Mouse (Mus musculus) right cerebral cortex, postnatal 25 days (tissue): Measurements from ENCODE around the gene Nr2f2.
A peak's percentile ranks its signal among the peaks of the same experiment; 100 is the strongest.

ENCODE experiments used
- DNase-seq: peaks from one replicate; pipeline ENCODE4 v3.0.0; 2022

The Nr2f2 gene

GRCm38 (mm10) chr7:70331243-70332063 is 35.1 kb downstream of the Nr2f2 start:
- peak; percentile 38 for DNase-seq

GRCm38 (mm10) chr7:70330761-70331242 is 35.7 kb downstream of the Nr2f2 start:
- DNase-seq = peak; percentile 9

- DNase-seq = peak; percentile 9
Measured at GRCm38 (mm10) chr7:70330207-70330562, 36.4 kb downstream of the Nr2f2 start.

- no peak for DNase-seq
Measured at GRCm38 (mm10) chr7:70329521-70330206, 36.9 kb downstream of the Nr2f2 start.

- no peak for DNase-seq
Measured at GRCm38 (mm10) chr7:70329037-70329516, 37.5 kb downstream of the Nr2f2 start.

- DNase-seq = no peak
Measured at GRCm38 (mm10) chr7:70328206-70329036, 38.1 kb downstream of the Nr2f2 start.

GRCm38 (mm10) chr7:70327191-70327590 is 39.3 kb downstream of the Nr2f2 start:
- DNase-seq = no peak

- no peak for DNase-seq
Measured at GRCm38 (mm10) chr7:70326176-70327035, 40.1 kb downstream of the Nr2f2 start.

GRCm38 (mm10) chr7:70325381-70325780 is 41.2 kb downstream of the Nr2f2 start:
- peak; percentile 5 for DNase-seq

- DNase-seq = no peak
Measured at GRCm38 (mm10) chr7:70324541-70324940, 42.0 kb downstream of the Nr2f2 start.

GRCm38 (mm10) chr7:70324041-70324440 is 42.5 kb downstream of the Nr2f2 start:
- DNase-seq = no peak

GRCm38 (mm10) chr7:70305716-70306115 is 60.8 kb downstream of the Nr2f2 start:
- DNase-seq = no peak

- no peak for DNase-seq
Measured at GRCm38 (mm10) chr7:70304426-70304825, 62.1 kb downstream of the Nr2f2 start.
